ENCODE assay signal across 28 mouse cellular contexts in genomic region chr12:82935767-82936166, GRCm38 (mm10).
DNase-seq lines count a peak whose midpoint lies in the region; ATAC-seq and TF ChIP-seq lines count a peak whose summit lies in the region.
"Had no signal": no experiment of that assay in that cellular context is flagged by ENCODE, and none has a peak within 500 bp of the region (broad histone marks: within the 10 kb centered on the region; RNA-seq: fewer than 3 reads in every experiment).

No protein-coding gene starts in this region.

- 78% methylated on average over 1 of the region's 1 CpGs for WGBS in heart, embryonic 10.5 days
- WGBS in heart, embryonic 15.5 days, result 56% methylated on average over 1 of the region's 1 CpGs
- WGBS in intestine, postnatal 0 days, result 29% methylated on average over 1 of the region's 1 CpGs

- ATAC-seq in heart, embryonic 15.5 days (replicated peaks; ENCODE audit: insufficient number of reproducible peaks, insufficient read depth, low FRiP score, low read depth), result no peak
- ATAC-seq in intestine, postnatal 0 days, result peak; percentile 28; the same call in 1 of the 2 replicates
- ATAC-seq: forebrain, embryonic 15.5 days; inflammation-experienced regulatory T-cells, adult 6 months had no signal

- TF ChIP-seq CTCF in intestine, postnatal 0 days (IDR thresholded peaks at IDR 0.05; ENCODE audit: low read depth), result no peak

- intact Hi-C loops in heart, postnatal 10 days (cut with DNase I), result no loop called here
- intact Hi-C loops in heart, postnatal 14 days (cut with DNase I), result loop anchor here (10.0 kb wide), 1 partner anchor 91 kb away; no protein-coding TSS in a partner anchor

- peak overlapping the region; percentile 80 for H3K27ac ChIP-seq in heart, embryonic 10.5 days
- H3K27ac ChIP-seq in heart, embryonic 15.5 days, result peak overlapping the region; percentile 67; the same call in 1 of the 2 replicates
- H3K27ac ChIP-seq in intestine, postnatal 0 days (ENCODE audit: low read depth, low read length), result peak overlapping the region; percentile 28; the same call in 1 of the 2 replicates
- H3K27ac ChIP-seq: forebrain, embryonic 10.5 days; forebrain, embryonic 15.5 days; hindbrain, embryonic 10.5 days; hindbrain, embryonic 15.5 days; liver, embryonic 15.5 days; lung, embryonic 15.5 days; macrophage; neural tube, embryonic 12.5 days; stomach, postnatal 0 days had no signal

- no peak for DNase-seq in heart, embryonic 10.5 days (ENCODE audit: low spot score)
- DNase-seq in heart, postnatal 10 days, result no peak
- DNase-seq in heart, postnatal 14 days, result no peak
- DNase-seq in lung, postnatal 36 days, result peak; percentile 27
- no peak for DNase-seq in lung, postnatal 4 days
- DNase-seq in natural killer cell, adult 2 months (ENCODE audit: low spot score in 2 of 2), result no peak
- DNase-seq: cerebellum, adult 11 months; cerebellum, adult 9-10 months; cerebellum, postnatal 36 days; gastrocnemius, postnatal 36 days; layer of hippocampus, adult 9-11 months; liver; midbrain, embryonic 14.5 days; right cerebral cortex, postnatal 4 days; thymus, adult 18-20 months; thymus, postnatal 25 days had no signal

- no peaks in the 10 kb centered on the region for H3K27me3 ChIP-seq in heart, embryonic 10.5 days (ENCODE audit: insufficient read depth, poor library complexity, severe bottlenecking)
- no peaks in the 10 kb centered on the region for H3K27me3 ChIP-seq in heart, embryonic 15.5 days
- H3K27me3 ChIP-seq in intestine, postnatal 0 days (replicated peaks; ENCODE audit: control insufficient read depth, insufficient read depth, low read length), result no peaks in the 10 kb centered on the region
- H3K27me3 ChIP-seq: forebrain, embryonic 15.5 days; hindbrain, embryonic 15.5 days; liver, embryonic 15.5 days; lung, embryonic 15.5 days; neural tube, embryonic 12.5 days had no signal

- no peaks in the 10 kb centered on the region for H3K9me3 ChIP-seq in heart, embryonic 10.5 days
- H3K9me3 ChIP-seq in heart, embryonic 15.5 days (replicated peaks), result no peaks in the 10 kb centered on the region
- H3K9me3 ChIP-seq in intestine, postnatal 0 days (ENCODE audit: control insufficient read depth), result no peaks in the 10 kb centered on the region
- H3K9me3 ChIP-seq: forebrain, embryonic 10.5 days; forebrain, embryonic 15.5 days; hindbrain, embryonic 10.5 days; hindbrain, embryonic 15.5 days; liver, embryonic 15.5 days; lung, embryonic 15.5 days; neural tube, embryonic 12.5 days had no signal

- peaks cover 27% of the 10 kb centered on the region for H3K4me1 ChIP-seq in heart, embryonic 10.5 days
- H3K4me1 ChIP-seq in heart, embryonic 15.5 days (replicated peaks), result peaks cover 30% of the 10 kb centered on the region
- H3K4me1 ChIP-seq in intestine, postnatal 0 days (replicated peaks; ENCODE audit: control insufficient read depth, insufficient read depth, low read length), result peaks cover 3% of the 10 kb centered on the region; the same call in 1 of the 2 replicates
- H3K4me1 ChIP-seq: forebrain, embryonic 10.5 days; hindbrain, embryonic 10.5 days; hindbrain, embryonic 15.5 days; liver, embryonic 15.5 days; neural tube, embryonic 12.5 days had no signal

- H3K4me2 ChIP-seq in heart, embryonic 15.5 days, result no peak overlapping the region
- no peak overlapping the region for H3K4me2 ChIP-seq in intestine, postnatal 0 days (replicated peaks; ENCODE audit: low read depth)
- H3K4me2 ChIP-seq: forebrain, embryonic 15.5 days; hindbrain, embryonic 15.5 days; liver, embryonic 15.5 days; lung, embryonic 15.5 days; neural tube, embryonic 12.5 days had no signal

- H3K4me3 ChIP-seq in heart, embryonic 10.5 days, result no peak overlapping the region
- no peak overlapping the region for H3K4me3 ChIP-seq in heart, embryonic 15.5 days
- no peak overlapping the region for H3K4me3 ChIP-seq in intestine, postnatal 0 days (ENCODE audit: low read depth, low read length)
- H3K4me3 ChIP-seq: forebrain, embryonic 10.5 days; forebrain, embryonic 15.5 days; hindbrain, embryonic 10.5 days; hindbrain, embryonic 15.5 days; liver, embryonic 15.5 days; lung, embryonic 15.5 days; neural tube, embryonic 12.5 days had no signal

- H3K36me3 ChIP-seq in heart, embryonic 10.5 days, result no peaks in the 10 kb centered on the region
- no peaks in the 10 kb centered on the region for H3K36me3 ChIP-seq in heart, embryonic 15.5 days
- no peaks in the 10 kb centered on the region for H3K36me3 ChIP-seq in intestine, postnatal 0 days (ENCODE audit: control insufficient read depth, insufficient read depth)
- H3K36me3 ChIP-seq: forebrain, embryonic 10.5 days; forebrain, embryonic 15.5 days; hindbrain, embryonic 10.5 days; hindbrain, embryonic 15.5 days; liver, embryonic 15.5 days; lung, embryonic 15.5 days; neural tube, embryonic 12.5 days had no signal

- H3K9ac ChIP-seq in heart, embryonic 15.5 days, result no peak overlapping the region
- H3K9ac ChIP-seq in intestine, postnatal 0 days (ENCODE audit: low read depth, low read length), result no peak overlapping the region
- H3K9ac ChIP-seq: forebrain, embryonic 15.5 days; hindbrain, embryonic 15.5 days; liver, embryonic 15.5 days; lung, embryonic 15.5 days; neural tube, embryonic 12.5 days had no signal

Comparison
In these comparisons a context has a peak if more than half of its experiments do, and no peak if none do; other contexts are left out.
1. H3K27ac ChIP-seq: peak in every context shown above with its lines; median percentile 80 in heart, embryonic 10.5 days; 67 in heart, embryonic 15.5 days; 28 in intestine, postnatal 0 days.